Mouse (Mus musculus): ENCODE data around the gene Rnf169. TPM values are rescaled to one million over a fixed set of nuclear protein-coding genes. Genes with fewer than 3 reads are reported as not detected.
A peak's percentile ranks its signal among the peaks of the same experiment; 100 is the strongest.

The Rnf169 gene
- polyA plus RNA-seq, 1 experiment = 2.2 TPM

GRCm38 (mm10) chr7:99971926-99972325, 8.3 kb downstream of the Rnf169 start:
- Histone ChIP-seq H3K27ac (ENCODE audit: insufficient read depth, low read depth, low read length) (no peak overlapping the region), H3K36me3 (ENCODE audit: control insufficient read depth, insufficient read depth, low read length) (no peaks in the 10 kb centered on the region), H3K4me1 (ENCODE audit: control insufficient read depth, insufficient read depth, insufficient read length, low read length) (peaks cover 3% of the 10 kb centered on the region; the same call in 1 of the 2 replicates), H3K27me3 (ENCODE audit: control insufficient read depth, insufficient read depth, low read length) (no peaks in the 10 kb centered on the region), H3K4me3 (ENCODE audit: low read depth, low read length) (no peak overlapping the region)
- TF ChIP-seq CTCF (IDR thresholded peaks at IDR 0.05; ENCODE audit: extremely low read depth, insufficient read length, insufficient replicate concordance, low read depth, low read length) (no peak), POLR2A (IDR thresholded peaks at IDR 0.05; ENCODE audit: low read depth, low read length) (no peak)
- whole genome bisulfite sequencing = 69% methylated on average over 2 of the region's 2 CpGs

DNA sequence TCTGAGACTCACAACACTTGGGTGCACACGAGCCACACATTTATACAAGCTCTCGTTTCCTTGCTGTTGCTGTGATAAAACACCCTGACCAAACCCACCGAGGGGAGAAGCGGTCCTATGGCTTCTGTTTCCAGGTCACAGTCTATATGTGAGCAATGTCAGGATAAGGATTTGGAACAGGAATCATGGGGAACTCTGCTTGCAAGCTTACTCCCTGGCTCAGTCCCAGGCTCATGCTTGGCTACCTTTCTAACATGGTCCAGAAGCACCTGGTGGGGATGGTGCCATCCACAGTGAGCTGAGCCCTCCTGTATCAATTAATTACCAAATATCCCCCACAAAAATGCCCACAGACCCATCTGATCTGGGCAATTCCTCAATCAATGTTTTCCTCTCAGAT, 11.1 kb downstream of the Rnf169 start:
- no peak overlapping the region for H3K4me3 ChIP-seq (ENCODE audit: low read depth, low read length)
- no peaks in the 10 kb centered on the region for H3K36me3 ChIP-seq (ENCODE audit: control insufficient read depth, insufficient read depth, low read length)
- no peak for TF ChIP-seq POLR2A (IDR thresholded peaks at IDR 0.05; ENCODE audit: low read depth, low read length)
- no peak for TF ChIP-seq CTCF (IDR thresholded peaks at IDR 0.05; ENCODE audit: extremely low read depth, insufficient read length, insufficient replicate concordance, low read depth, low read length)
- no peaks in the 10 kb centered on the region for H3K27me3 ChIP-seq (ENCODE audit: control insufficient read depth, insufficient read depth, low read length)
- H3K4me1 ChIP-seq (ENCODE audit: control insufficient read depth, insufficient read depth, insufficient read length, low read length) = peaks cover 8% of the 10 kb centered on the region; the same call in 1 of the 2 replicates
- H3K27ac ChIP-seq (ENCODE audit: insufficient read depth, low read depth, low read length) = no peak overlapping the region
- 90% methylated on average over 4 of the region's 4 CpGs for whole genome bisulfite sequencing

DNA sequence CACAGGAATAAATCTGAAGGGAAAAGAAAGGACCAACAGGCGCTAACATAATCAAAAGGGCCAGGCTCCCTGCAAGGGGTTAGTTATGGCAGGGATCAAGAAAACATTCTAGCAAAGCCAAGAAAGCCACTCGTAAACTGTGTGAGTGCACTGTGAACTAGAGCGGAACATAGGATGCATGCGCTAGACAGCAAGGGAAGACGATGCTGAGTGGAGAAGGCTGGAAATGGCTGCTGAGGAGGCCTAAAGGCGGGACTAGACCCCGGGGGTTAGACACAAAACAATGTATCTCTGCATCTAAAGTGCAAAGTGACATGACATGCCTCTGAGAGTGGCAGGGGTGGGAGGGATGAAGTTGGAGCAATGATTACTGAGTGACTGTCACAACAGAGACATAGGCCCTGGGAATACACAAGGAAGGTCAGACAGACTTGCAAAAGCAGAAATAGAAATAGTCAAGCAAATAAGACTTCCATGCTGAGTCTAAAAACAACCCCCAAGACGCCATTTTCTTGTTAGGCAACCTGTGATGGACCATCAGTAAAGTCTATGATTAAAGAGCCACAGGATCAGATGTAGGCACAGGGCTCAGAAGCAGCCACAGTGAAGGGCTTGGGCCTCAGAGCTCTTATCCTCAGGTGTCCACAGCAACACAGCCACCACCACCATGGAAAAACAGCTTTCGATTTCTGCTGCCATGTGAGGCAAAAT, 14.1 kb downstream of the Rnf169 start:
- no peak overlapping the region for H3K27ac ChIP-seq (ENCODE audit: insufficient read depth, low read depth, low read length)
- peaks cover 16% of the 10 kb centered on the region; the same call in 1 of the 2 replicates for H3K4me1 ChIP-seq (ENCODE audit: control insufficient read depth, insufficient read depth, insufficient read length, low read length)
- no peaks in the 10 kb centered on the region for H3K27me3 ChIP-seq (ENCODE audit: control insufficient read depth, insufficient read depth, low read length)
- H3K36me3 ChIP-seq (ENCODE audit: control insufficient read depth, insufficient read depth, low read length) = no peaks in the 10 kb centered on the region
- WGBS = 79% methylated on average over 9 of the region's 9 CpGs
- TF ChIP-seq CTCF (IDR thresholded peaks at IDR 0.05; ENCODE audit: extremely low read depth, insufficient read length, insufficient replicate concordance, low read depth, low read length) (no peak), POLR2A (IDR thresholded peaks at IDR 0.05; ENCODE audit: low read depth, low read length) (no peak)
- no peak overlapping the region for H3K4me3 ChIP-seq (ENCODE audit: low read depth, low read length)

DNA sequence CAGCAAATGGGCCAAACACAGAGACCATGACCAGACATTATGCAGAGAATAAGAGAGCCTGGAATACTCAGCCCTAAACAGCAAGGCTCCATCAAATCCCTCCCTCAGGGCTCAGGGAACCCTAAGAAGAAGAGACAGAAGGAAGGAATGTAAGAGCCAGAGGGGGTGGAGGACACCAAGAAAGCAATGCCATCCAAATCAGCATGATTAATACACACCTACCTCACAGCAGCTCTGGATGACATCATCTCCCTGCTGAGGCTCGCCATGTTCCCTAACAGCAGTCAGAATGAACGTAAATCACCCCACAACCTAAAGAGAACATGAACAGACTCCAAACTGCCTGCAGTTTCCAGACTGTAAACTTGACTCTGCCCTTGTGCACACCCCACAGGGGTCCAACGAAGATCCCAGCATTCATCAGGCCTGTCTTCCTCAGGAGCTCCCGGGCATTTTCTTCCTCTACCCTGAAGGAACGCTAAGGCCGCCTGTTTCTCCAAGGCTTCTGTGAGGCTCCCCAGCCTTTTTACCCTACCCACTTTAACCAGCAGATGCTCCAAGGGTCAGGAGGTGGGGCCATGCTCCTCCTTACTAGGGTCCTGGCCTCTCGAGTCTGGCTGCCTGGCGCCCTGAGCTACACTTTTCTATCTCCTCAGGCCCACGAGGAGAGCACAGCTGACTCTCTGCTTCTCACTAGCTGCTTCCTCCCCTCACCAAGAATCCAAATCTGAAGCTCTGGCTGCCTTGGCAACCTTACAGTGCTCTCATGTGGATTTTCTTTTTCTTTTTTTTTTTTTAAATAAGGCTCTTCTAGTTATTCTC, 15.0 kb downstream of the Rnf169 start:
- TF ChIP-seq POLR2A (IDR thresholded peaks at IDR 0.05; ENCODE audit: low read depth, low read length) (no peak), CTCF (IDR thresholded peaks at IDR 0.05; ENCODE audit: extremely low read depth, insufficient read length, insufficient replicate concordance, low read depth, low read length) (no peak)
- no peak overlapping the region for H3K4me3 ChIP-seq (ENCODE audit: low read depth, low read length)
- WGBS = 39% methylated on average over 9 of the region's 9 CpGs
- peak overlapping the region; percentile 45 for H3K27ac ChIP-seq (ENCODE audit: insufficient read depth, low read depth, low read length)
- no peaks in the 10 kb centered on the region for H3K36me3 ChIP-seq (ENCODE audit: control insufficient read depth, insufficient read depth, low read length)
- H3K4me1 ChIP-seq (ENCODE audit: control insufficient read depth, insufficient read depth, insufficient read length, low read length) = peaks cover 16% of the 10 kb centered on the region; the same call in 1 of the 2 replicates
- H3K27me3 ChIP-seq (ENCODE audit: control insufficient read depth, insufficient read depth, low read length) = no peaks in the 10 kb centered on the region

- Histone ChIP-seq H3K27me3 (ENCODE audit: control insufficient read depth, insufficient read depth, low read length) (no peaks in the 10 kb centered on the region), H3K27ac (ENCODE audit: insufficient read depth, low read depth, low read length) (0 out of 2 replicates have a peak overlapping the region, but pooled peaks have one; percentile 10), H3K36me3 (ENCODE audit: control insufficient read depth, insufficient read depth, low read length) (no peaks in the 10 kb centered on the region), H3K4me3 (ENCODE audit: low read depth, low read length) (no peak overlapping the region), H3K4me1 (ENCODE audit: control insufficient read depth, insufficient read depth, insufficient read length, low read length) (peaks cover 16% of the 10 kb centered on the region; the same call in 1 of the 2 replicates)
- TF ChIP-seq POLR2A (IDR thresholded peaks at IDR 0.05; ENCODE audit: low read depth, low read length) (no peak), CTCF (IDR thresholded peaks at IDR 0.05; ENCODE audit: extremely low read depth, insufficient read length, insufficient replicate concordance, low read depth, low read length) (no peak)
- WGBS = 60% methylated on average over 3 of the region's 3 CpGs
Measured at GRCm38 (mm10) chr7:99963237-99963860, 16.9 kb downstream of the Rnf169 start.

DNA sequence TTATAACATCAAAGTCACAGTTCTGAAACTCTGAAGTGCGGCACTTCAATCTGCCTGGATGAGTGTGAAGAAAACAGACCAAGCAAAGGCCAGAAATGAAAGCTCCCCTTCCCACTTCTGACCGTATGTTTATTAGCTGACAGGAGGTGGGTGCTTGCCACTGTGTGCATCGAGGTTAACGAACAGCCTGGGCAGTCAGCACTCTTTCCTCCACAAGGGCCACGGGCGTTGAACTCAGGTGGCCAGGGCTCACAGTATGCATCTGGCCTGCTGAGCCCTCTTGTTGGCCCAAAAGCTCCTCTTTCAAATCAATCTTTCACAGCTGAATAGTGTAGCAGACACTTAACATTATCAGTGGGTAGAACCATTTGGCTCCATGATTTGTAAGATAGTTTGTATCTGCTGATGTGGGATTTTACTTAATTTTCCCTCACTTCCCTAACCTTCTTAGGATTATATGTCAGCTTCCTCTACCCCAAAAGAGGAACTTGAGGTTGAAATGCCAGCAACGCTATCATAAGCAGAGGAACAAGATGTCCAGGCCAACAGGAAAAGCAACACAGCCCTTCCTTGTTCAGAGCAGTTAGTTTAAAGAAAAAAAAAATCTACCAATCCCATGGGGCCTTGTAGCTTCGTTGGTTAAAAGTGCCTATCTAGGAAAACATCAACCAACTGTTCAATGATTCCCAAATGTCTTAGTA, 17.6 kb downstream of the Rnf169 start:
- 62% methylated on average over 8 of the region's 8 CpGs for WGBS
- TF ChIP-seq POLR2A (IDR thresholded peaks at IDR 0.05; ENCODE audit: low read depth, low read length) (no peak), CTCF (IDR thresholded peaks at IDR 0.05; ENCODE audit: extremely low read depth, insufficient read length, insufficient replicate concordance, low read depth, low read length) (no peak)
- Histone ChIP-seq H3K36me3 (ENCODE audit: control insufficient read depth, insufficient read depth, low read length) (no peaks in the 10 kb centered on the region), H3K4me3 (ENCODE audit: low read depth, low read length) (no peak overlapping the region), H3K27ac (ENCODE audit: insufficient read depth, low read depth, low read length) (peak overlapping the region; percentile 56), H3K4me1 (ENCODE audit: control insufficient read depth, insufficient read depth, insufficient read length, low read length) (peaks cover 16% of the 10 kb centered on the region; the same call in 1 of the 2 replicates), H3K27me3 (ENCODE audit: control insufficient read depth, insufficient read depth, low read length) (no peaks in the 10 kb centered on the region)
